Mouse (Mus musculus): ENCODE data around the gene Tle3. TPM values are rescaled to one million over a fixed set of nuclear protein-coding genes. Genes with fewer than 3 reads are reported as not detected.
A peak's percentile ranks its signal among the peaks of the same experiment; 100 is the strongest.

Gene Tle3
- total RNA-seq (2014; fragmentation: Nextera tagmentation) (83.8 and 91.4 TPM in 2 replicates), total RNA-seq (2017) (34.6 and 40.9 TPM in 2 replicates)

- ATAC-seq (replicated peaks; ENCODE audit: poor library complexity, severe bottlenecking), result peak; percentile 42
Measured at GRCm38 (mm10) chr9:61371755-61372509, at the start of gene Tle3. Gene Tle3 (plus strand): TSS chr9:61372366.

DNA sequence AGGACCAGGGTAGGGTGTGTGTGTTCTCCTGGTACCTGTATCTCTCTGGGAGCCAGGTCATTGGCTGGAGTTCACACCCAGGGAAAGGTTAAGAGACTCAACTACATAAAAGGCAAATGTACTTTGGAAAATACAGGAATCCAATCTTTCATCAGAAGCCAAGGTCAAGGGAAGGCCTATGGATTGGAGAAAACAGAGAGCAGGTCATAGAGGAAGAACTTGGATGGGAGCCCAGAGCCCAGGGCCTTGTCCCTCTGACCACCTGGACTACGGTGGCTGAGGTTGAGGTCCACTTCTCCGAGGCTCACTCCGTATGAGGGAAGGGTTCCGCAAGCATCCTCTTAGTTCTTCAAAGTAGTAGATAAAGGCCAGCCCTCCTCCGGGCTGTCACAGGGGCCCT lies 48.9 kb upstream of the Tle3 start:
- no peak for ATAC-seq (replicated peaks; ENCODE audit: poor library complexity, severe bottlenecking)

GRCm38 (mm10) chr9:61323879-61324278 lies 48.3 kb upstream of the Tle3 start:
- ATAC-seq (replicated peaks; ENCODE audit: poor library complexity, severe bottlenecking), result peak; percentile 6; the same call in 1 of the 2 replicates

GRCm38 (mm10) chr9:61324354-61324753 lies 47.8 kb upstream of the Tle3 start:
- ATAC-seq (replicated peaks; ENCODE audit: poor library complexity, severe bottlenecking), result no peak

- no peak for ATAC-seq (replicated peaks; ENCODE audit: poor library complexity, severe bottlenecking)
Measured at GRCm38 (mm10) chr9:61325012-61325411, 47.2 kb upstream of the Tle3 start.

DNA sequence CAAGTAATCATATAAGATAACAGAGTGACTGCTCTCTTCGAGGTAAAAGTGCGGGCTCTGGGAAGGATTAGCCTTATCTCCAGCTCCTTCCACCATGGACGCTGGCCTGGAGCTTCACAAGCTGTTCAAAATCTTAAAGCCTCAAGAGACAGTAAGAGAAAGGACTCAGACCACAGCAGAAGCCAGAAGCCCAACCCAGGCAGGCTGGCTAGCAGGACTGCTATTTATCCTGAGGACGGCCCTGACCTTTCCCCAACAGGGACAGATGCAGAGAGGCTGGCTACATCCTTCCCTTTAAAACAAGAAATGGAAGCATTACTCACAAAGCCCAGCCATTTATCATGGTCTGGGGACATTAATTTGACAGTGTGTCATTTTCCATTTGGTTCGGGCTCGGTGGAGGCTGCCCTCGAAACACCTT lies 46.2 kb upstream of the Tle3 start:
- ATAC-seq (replicated peaks; ENCODE audit: poor library complexity, severe bottlenecking), result no peak

- ATAC-seq (replicated peaks; ENCODE audit: poor library complexity, severe bottlenecking), result no peak
Measured at GRCm38 (mm10) chr9:61326922-61327321, 45.2 kb upstream of the Tle3 start.

- ATAC-seq (replicated peaks; ENCODE audit: poor library complexity, severe bottlenecking), result no peak
Measured at GRCm38 (mm10) chr9:61328173-61328572, 44.0 kb upstream of the Tle3 start.

- peak; percentile 46; the same call in 1 of the 2 replicates for ATAC-seq (replicated peaks; ENCODE audit: poor library complexity, severe bottlenecking)
Measured at GRCm38 (mm10) chr9:61330747-61331146, 41.4 kb upstream of the Tle3 start.

GRCm38 (mm10) chr9:61332226-61332936 lies 39.8 kb upstream of the Tle3 start:
- peak; percentile 59 for ATAC-seq (replicated peaks; ENCODE audit: poor library complexity, severe bottlenecking)

DNA sequence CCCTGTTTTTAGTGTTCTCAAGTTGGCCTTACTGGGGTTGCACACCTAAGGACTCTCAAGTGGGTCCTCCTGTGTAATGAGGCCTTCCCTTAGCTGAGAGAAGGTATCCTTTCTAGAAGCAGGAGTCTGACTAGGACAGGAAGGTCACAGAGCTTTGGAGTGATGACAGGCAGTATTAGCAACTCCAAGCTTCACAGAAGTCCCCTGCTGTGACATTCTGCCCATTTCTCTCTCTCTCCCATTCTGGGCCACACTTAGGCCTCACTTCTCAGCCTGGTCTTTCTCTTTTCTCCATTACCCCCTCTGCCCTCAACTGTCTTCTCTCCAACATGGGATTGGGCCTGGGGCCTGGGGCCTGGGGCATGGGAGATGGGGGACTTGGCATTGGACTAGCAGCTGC lies 36.0 kb upstream of the Tle3 start:
- ATAC-seq (replicated peaks; ENCODE audit: poor library complexity, severe bottlenecking), result no peak

GRCm38 (mm10) chr9:61336591-61337587 lies 35.3 kb upstream of the Tle3 start:
- peak; percentile 53 for ATAC-seq (replicated peaks; ENCODE audit: poor library complexity, severe bottlenecking)

DNA sequence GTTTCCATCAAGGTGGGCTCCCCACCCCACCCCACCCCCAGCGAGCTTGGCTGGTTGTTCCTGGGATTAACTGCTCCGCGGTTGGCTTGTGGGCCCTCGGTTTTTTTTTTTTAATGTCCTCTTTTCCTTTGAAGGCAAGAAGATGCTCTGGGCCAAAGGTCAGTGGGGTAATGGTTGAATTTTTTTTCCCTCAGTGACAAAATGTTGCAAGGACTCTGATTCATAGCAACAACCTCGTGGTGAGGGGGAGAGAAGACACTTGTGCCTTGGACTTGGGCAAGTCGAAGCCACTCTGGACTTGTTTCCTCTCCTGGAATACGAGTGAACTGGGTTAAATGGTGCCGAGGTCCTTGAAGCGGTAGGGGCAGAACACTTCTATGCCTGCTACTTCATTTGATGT lies 34.5 kb upstream of the Tle3 start:
- peak; percentile 51 for ATAC-seq (replicated peaks; ENCODE audit: poor library complexity, severe bottlenecking)

GRCm38 (mm10) chr9:61339311-61339710 lies 32.9 kb upstream of the Tle3 start:
- ATAC-seq (replicated peaks; ENCODE audit: poor library complexity, severe bottlenecking), result no peak

GRCm38 (mm10) chr9:61340333-61340732 lies 31.8 kb upstream of the Tle3 start:
- ATAC-seq (replicated peaks; ENCODE audit: poor library complexity, severe bottlenecking), result no peak

DNA sequence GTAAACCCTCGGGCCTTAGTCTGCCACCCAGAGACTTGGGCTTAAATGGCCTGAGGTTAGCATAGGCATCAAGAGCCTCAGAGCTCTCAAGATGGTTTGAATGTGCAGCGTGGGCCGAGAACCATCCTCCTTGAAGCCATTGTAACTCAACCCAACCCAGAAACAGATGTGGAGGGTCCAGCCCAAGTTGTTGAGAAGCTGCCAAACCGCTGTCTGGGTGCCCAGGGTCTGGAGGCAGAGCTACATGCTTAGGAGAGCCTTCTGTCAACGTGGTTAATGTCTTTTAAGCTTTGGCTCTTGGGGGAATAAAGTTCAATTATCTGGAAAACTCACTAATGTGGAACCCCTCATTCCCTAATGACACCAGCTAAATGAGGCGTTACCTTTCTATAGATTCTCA lies 29.9 kb upstream of the Tle3 start:
- no peak for ATAC-seq (replicated peaks; ENCODE audit: poor library complexity, severe bottlenecking)

DNA sequence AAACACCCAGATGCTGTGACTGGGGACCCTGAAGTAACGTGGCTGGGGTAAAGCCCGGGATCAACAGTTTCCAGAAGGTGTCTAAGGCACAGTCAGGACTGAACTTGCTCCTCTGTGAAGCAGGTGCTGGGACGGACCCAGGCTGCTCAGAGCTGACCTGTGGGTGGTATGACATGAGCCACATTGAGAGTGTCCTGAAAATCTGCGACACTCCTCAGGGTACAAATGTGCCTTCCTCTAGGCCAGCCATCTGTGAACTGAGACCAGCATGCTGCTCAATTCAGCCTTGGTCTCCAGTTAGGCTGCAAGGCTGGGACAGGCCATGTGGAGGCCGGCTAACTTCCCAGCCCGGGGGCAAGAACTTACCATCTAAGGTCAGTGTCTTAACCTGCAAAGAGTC lies 27.5 kb upstream of the Tle3 start:
- no peak for ATAC-seq (replicated peaks; ENCODE audit: poor library complexity, severe bottlenecking)

DNA sequence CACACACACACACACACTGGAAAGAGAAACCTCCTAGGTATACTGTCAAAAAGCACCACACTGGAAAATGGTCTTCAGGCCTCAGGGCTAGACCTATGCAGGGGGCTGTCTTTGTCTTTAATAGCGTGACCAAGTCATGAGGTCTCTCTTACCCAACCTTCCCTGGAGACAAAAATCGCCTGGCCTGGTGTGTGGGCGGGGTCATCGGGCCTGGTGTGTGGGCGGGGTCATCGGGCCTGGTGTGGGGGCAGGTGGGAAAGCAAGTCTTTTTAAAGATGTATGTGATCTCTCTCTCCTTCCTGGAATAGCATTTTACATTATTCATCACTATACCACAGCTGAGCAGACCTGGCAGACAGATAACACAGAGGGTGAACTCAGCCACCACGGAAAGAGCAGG lies 25.2 kb upstream of the Tle3 start:
- peak; percentile 28 for ATAC-seq (replicated peaks; ENCODE audit: poor library complexity, severe bottlenecking)

DNA sequence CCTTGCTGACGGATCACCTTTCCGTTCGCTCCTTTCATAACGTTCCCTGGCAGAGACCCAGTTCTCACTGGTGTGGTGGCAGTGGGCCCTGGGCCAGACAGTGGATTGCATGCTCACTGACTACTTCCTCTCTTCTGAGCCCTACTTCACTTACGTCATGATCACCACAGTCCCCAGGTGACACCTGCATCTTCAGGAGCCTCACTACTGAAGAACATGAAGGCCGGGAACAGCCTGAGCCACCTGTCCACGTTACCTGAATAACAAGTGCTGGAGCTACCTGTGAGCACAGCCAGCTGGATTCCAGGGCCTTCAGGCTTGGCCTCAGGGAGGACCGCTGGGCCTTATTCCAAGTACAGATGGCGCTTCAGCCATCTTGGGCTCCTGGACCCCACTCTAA lies 24.1 kb upstream of the Tle3 start:
- peak; percentile 31 for ATAC-seq (replicated peaks; ENCODE audit: poor library complexity, severe bottlenecking)

- ATAC-seq (replicated peaks; ENCODE audit: poor library complexity, severe bottlenecking), result no peak
Measured at GRCm38 (mm10) chr9:61348616-61349015, 23.6 kb upstream of the Tle3 start.

Data from granulocyte monocyte progenitor cell, adult 5-6 weeks (primary cell).